Comparison of ENCODE assay signal across 25 mouse cellular contexts in genomic region chr4:88471528-88471927, GRCm38 (mm10). TPM values are rescaled to one million over a fixed set of nuclear protein-coding genes. Genes with fewer than 3 reads are reported as not detected.
"Had no signal": no experiment of that assay in that cellular context is flagged by ENCODE, and none has a peak within 500 bp of the region (broad histone marks: within the 10 kb centered on the region; RNA-seq: fewer than 3 reads in every experiment).

No protein-coding gene starts in this region.

- H3K9me3 ChIP-seq: neural tube, embryonic 13.5 days; neural tube, embryonic 15.5 days; stomach, embryonic 15.5 days had no signal

- H3K27ac ChIP-seq: neural tube, embryonic 13.5 days; neural tube, embryonic 15.5 days; stomach, embryonic 15.5 days; stomach, postnatal 0 days had no signal

- H3K4me1 ChIP-seq: neural tube, embryonic 13.5 days; neural tube, embryonic 15.5 days had no signal

- H3K27me3 ChIP-seq: neural tube, embryonic 13.5 days; neural tube, embryonic 15.5 days; stomach, embryonic 15.5 days had no signal

- H3K4me3 ChIP-seq: neural tube, embryonic 13.5 days; neural tube, embryonic 15.5 days; stomach, embryonic 15.5 days had no signal

- DNase-seq: retina, postnatal 1 day; right cerebral cortex, adult 18-20 months; right cerebral cortex, postnatal 14 days; right cerebral cortex, postnatal 25 days; right cerebral cortex, postnatal 4 days; spleen, adult 18-20 months; thymus, adult 18-20 months; thymus, adult 2 months; thymus, postnatal 14 days; thymus, postnatal 25 days; thymus, postnatal 36 days; thymus, postnatal 4 days had no signal

- H3K36me3 ChIP-seq: neural tube, embryonic 13.5 days; neural tube, embryonic 15.5 days; stomach, embryonic 15.5 days had no signal

RNA-seq across cellular contexts. Expression of gene Ifnb1, which starts 51.0 kb away (rescaled TPM):
- total RNA-seq: neutrophil, adult 5-6 weeks had no signal
- polyA plus RNA-seq: neural tube, embryonic 13.5 days; neural tube, embryonic 14.5 days; neural tube, embryonic 15.5 days; small intestine, adult 2 months; spleen, adult 2 months; stomach, embryonic 14.5 days; stomach, embryonic 15.5 days; stomach, embryonic 16.5 days; stomach, postnatal 0 days; testis, adult 2 months; thymus, adult 2 months; thymus, postnatal 0 days; urinary bladder, adult 2 months had no signal
